Mouse (Mus musculus): ENCODE measurements around the gene Lmo2.
"Not testable (repeated sequence)": the region's sequence is repeated elsewhere in the genome, so short reads cannot be mapped to it uniquely, and the experiment has no call there.

Gene Lmo2

DNA sequence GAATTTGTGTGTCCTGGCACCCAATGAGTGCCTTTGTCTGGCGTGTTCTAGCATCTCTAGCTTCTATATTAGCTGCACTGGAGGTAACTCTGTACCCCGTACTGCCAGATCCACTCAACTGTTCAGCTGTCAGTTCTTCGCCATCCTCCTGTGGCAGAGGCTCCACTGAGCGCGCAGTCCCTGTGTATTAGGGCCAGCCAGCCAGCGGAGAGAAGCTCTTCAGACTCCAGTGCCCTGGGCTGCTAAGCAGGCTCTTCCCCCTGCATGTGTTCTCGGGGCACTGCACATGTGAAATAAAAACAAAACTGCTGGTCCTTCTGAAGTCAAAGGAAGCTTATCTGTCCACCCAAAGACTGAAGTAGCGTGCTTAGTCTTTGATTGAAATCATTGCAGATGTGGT, 19.4 kb downstream of the Lmo2 start:
- in situ Hi-C loops (cut with MseI, MboI) = loop anchor here (25.0 kb wide), 2 partner anchors 240 to 415 kb away; partner anchors contain the start of gene Abtb2 (in 1 of the 2)

DNA sequence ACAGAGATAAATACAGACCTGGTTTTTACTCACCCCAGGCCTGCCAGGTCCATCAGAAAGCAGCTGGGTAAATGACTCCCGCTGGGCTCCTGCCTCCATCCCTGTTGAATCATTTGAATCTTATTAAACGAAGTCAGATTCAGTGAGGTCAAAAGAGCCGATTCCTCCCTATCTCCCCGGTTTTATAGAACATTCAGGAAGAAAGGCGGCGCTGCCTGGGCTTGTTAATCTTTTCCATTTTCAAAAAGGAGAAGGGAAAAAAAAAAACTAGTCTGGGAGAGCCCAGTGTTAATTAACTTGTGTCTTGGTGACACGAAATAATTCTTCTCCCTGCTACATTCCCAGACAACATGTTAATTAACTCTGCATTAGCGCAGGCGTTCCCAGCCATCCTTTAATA, 19.9 kb downstream of the Lmo2 start:
- in situ Hi-C loops (cut with MseI, MboI) = loop anchor here (25.0 kb wide), 2 partner anchors 240 to 415 kb away; partner anchors contain the start of gene Abtb2 (in 1 of the 2)

GRCm38 (mm10) chr2:103982250-103982649, 24.5 kb downstream of the Lmo2 start:
- in situ Hi-C loops (cut with MseI, MboI) = loop anchor here (5.0 to 25.0 kb wide), 3 partner anchors 110 to 420 kb away; partner anchors contain the start of gene Abtb2 (in 1 of the 2)

DNA sequence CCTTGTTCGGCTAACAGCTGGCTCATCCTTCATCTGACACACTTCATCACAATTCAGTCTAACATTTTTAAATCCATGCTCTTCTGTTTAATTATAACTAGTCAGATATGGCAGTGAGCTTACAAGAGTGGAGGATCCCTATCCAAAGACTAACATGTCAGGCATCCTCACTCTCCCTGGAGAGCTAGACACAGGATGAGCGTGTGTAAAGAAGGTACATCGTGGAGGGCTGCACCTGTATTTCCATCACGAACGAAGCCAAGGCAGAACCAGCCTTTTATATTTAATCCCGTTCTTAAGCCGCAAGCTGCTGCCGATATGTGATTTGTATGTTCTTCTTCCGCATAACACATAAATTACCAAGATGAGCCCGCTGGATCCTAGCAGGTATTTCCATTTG, 25.4 kb downstream of the Lmo2 start:
- in situ Hi-C loops (cut with MseI, MboI) = loop anchor here (5.0 to 25.0 kb wide), 3 partner anchors 111 to 421 kb away; partner anchors contain the start of gene Abtb2 (in 1 of the 2)

- in situ Hi-C loops (cut with MseI, MboI) = loop anchor here (25.0 kb wide), 2 partner anchors 250 to 425 kb away; partner anchors contain the start of gene Abtb2 (in 1 of the 2)
These were observed 29.8 kb downstream of the Lmo2 start for GRCm38 (mm10) chr2:103987595-103987994.

- in situ Hi-C loops (cut with MseI, MboI) = loop anchor here (25.0 kb wide), 2 partner anchors 252 to 427 kb away; partner anchors contain the start of gene Abtb2 (in 1 of the 2)
These were observed 31.9 kb downstream of the Lmo2 start for GRCm38 (mm10) chr2:103989724-103990123.

DNA sequence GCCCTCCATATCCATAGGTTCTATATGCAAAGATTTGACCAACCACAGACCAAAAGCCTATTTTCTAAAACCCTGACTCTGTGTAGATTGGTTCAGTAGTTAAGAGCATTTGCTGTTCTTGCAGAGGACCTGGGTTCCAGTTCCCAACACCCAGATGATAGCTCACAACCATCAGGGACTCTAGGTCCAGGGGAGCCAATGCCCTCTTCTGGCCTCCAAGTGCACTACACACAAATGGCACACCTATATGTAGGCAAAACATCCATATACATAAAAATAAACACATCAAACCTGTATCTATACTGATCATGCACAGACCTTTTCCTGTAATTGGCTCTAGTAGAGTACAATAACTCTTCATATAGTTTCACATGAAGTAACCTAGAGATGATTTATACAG, 33.5 kb downstream of the Lmo2 start:
- in situ Hi-C loops (cut with MseI, MboI) = loop anchor here (25.0 kb wide), 2 partner anchors 254 to 429 kb away; partner anchors contain the start of gene Abtb2 (in 1 of the 2)

GRCm38 (mm10) chr2:103992162-103992561, 34.4 kb downstream of the Lmo2 start:
- in situ Hi-C loops (cut with MseI, MboI) = loop anchor here (25.0 kb wide), 2 partner anchors 255 to 430 kb away; partner anchors contain the start of gene Abtb2 (in 1 of the 2)

- in situ Hi-C loops (cut with MseI, MboI) = loop anchor here (25.0 kb wide), 2 partner anchors 255 to 430 kb away; partner anchors contain the start of gene Abtb2 (in 1 of the 2)
These were observed 35.0 kb downstream of the Lmo2 start for GRCm38 (mm10) chr2:103992618-103993332.

- in situ Hi-C loops (cut with MseI, MboI) = no loop called here
These were observed 43.3 kb downstream of the Lmo2 start for GRCm38 (mm10) chr2:104001076-104001475.

GRCm38 (mm10) chr2:104001861-104002260, 44.1 kb downstream of the Lmo2 start:
- in situ Hi-C loops (cut with MseI, MboI) = no loop called here

GRCm38 (mm10) chr2:104002711-104003413, 45.1 kb downstream of the Lmo2 start:
- in situ Hi-C loops (cut with MseI, MboI) = no loop called here

- in situ Hi-C loops (cut with MseI, MboI) = no loop called here
These were observed 50.2 kb downstream of the Lmo2 start for GRCm38 (mm10) chr2:104007793-104008519.

GRCm38 (mm10) chr2:104008853-104009252, 51.1 kb downstream of the Lmo2 start:
- in situ Hi-C loops (cut with MseI, MboI) = not testable (repeated sequence)

GRCm38 (mm10) chr2:104023096-104023495, 65.3 kb downstream of the Lmo2 start:
- in situ Hi-C loops (cut with MseI, MboI) = no loop called here

- in situ Hi-C loops (cut with MseI, MboI) = no loop called here
These were observed 66.9 kb downstream of the Lmo2 start for GRCm38 (mm10) chr2:104024656-104025055.

DNA sequence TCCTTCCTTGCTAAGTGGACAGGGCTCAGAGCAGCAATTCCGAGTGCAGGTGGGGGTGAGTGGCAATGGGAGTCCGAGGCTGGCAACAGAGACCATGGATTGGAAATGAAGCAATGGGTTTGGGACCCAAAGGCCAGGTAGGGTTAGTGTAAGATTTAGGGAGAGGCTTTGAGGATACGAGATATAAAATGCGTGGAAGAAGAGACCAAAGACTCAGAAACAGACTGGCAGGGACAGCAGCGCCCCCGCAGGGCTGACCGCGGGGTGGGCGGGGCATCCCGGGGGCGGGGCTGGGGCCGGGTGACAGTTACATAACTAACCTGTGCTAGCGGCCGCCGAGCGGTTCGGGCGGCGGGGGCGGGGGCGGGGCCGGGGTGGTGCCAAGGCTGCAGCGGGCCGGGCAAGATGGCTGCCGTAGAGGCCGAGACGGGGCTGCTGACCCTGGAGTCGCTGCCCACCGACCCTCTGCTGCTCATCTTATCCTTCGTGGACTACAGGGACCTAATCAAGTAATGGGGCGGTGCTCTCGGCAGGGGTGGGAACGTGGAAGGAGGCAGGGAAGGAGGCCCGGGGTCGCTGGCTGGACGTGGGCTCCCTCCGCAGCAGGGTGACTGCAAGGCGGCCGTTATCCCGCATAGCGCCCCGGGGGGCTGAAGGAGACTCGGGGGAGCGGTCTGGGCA, 69.8 kb downstream of the Lmo2 start, which contains the start of gene Fbxo3:
TSS of gene Fbxo3 (plus strand) at position 264 of the 681 bp plus-strand sequence.
- in situ Hi-C loops (cut with MseI, MboI) = no loop called here

GRCm38 (mm10) chr2:104028139-104028723, 70.4 kb downstream of the Lmo2 start, which contains the start of gene 4931422A03Rik:
4931422A03Rik (minus strand) TSS chr2:104028361.
- in situ Hi-C loops (cut with MseI, MboI) = no loop called here

DNA sequence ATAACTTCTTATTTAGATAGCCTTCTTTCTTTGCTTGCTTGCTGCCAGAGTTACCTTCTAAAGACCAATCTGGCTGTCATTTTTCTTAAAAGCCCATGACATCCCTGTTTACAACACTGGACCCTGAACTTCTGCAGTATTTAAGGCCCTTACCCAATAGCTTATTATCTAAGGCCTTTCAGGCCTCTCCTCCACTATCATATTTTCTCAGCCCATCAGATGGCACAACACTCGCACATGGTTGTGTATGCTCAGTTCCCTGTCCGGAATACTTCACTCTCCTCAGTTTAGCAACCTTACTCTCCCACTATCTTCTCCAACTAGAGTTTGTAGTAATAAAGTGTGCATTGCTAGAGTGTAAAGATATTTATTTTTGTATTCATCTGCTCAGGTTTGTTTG, 71.3 kb downstream of the Lmo2 start:
- in situ Hi-C loops (cut with MseI, MboI) = no loop called here

GRCm38 (mm10) chr2:104030381-104030780, 72.6 kb downstream of the Lmo2 start:
- in situ Hi-C loops (cut with MseI, MboI) = loop anchor here (10.0 kb wide), 2 partner anchors 384 to 394 kb away; partner anchors contain the start of gene D430041D05Rik (in 1 of the 2)
